Mouse (Mus musculus) kidney, adult 9 months (tissue): ENCODE data around the gene Dbndd2.

Experiments used
- DNase-seq: peaks from one replicate; pipeline ENCODE4 v3.0.0; 2022

Dbndd2 gene

GRCm38 (mm10) chr2:164542132-164542531 is 56.2 kb downstream of the Dbndd2 start:
- DNase-seq = no peak

GRCm38 (mm10) chr2:164542598-164542997 is 56.7 kb downstream of the Dbndd2 start:
- peak; percentile 28 for DNase-seq
